Mouse (Mus musculus): ENCODE results near the gene Dbn1. TPM values are rescaled to one million over a fixed set of nuclear protein-coding genes. Genes with fewer than 3 reads are reported as not detected.
"Not testable (repeated sequence)": the region's sequence is repeated elsewhere in the genome, so short reads cannot be mapped to it uniquely, and the experiment has no call there.

Dbn1 gene
- polyA plus RNA-seq, 1 experiment from 2014 or later, result 104 TPM

GRCm38 (mm10) chr13:55444937-55445315, 43.0 kb downstream of the Dbn1 start, which contains the start of gene Grk6:
TSS of gene Grk6 (plus strand) at chr13:55445072.
- 0% methylated on average over 34 of the region's 35 CpGs for WGBS
- Histone ChIP-seq H3K4me1 (replicated peaks; ENCODE audit: insufficient read depth, low read length) (peaks cover 15% of the 10 kb centered on the region), H3K9ac (ENCODE audit: low read depth, low read length) (peak within 1 kb of the TSS; percentile 93), H3K4me3 (replicated peaks; ENCODE audit: low read depth, low read length) (peak within 1 kb of the TSS; percentile 75), H3K27ac (peak within 1 kb of the TSS; percentile 94), H3K27me3 (ENCODE audit: insufficient read depth, low read length) (no peaks in the 10 kb centered on the region), H3K9me3 (replicated peaks; ENCODE audit: low read length) (no peaks in the 10 kb centered on the region), H3K36me3 (ENCODE audit: insufficient read depth, low read length) (no peaks in the 10 kb centered on the region), H3K4me2 (ENCODE audit: low read length) (peak within 1 kb of the TSS; percentile 87)
- DNase-seq (ENCODE audit: low spot score), result peak; percentile 99
- TF ChIP-seq CTCF (IDR thresholded peaks at IDR 0.05; ENCODE audit: low read depth), result no peak
- ATAC-seq (replicated peaks; ENCODE audit: low FRiP score, low read depth), result peak; percentile 98

GRCm38 (mm10) chr13:55444286-55444936, 43.5 kb downstream of the Dbn1 start:
- TF ChIP-seq CTCF (IDR thresholded peaks at IDR 0.05; ENCODE audit: low read depth), result no peak
- peak; percentile 68 for ATAC-seq (replicated peaks; ENCODE audit: low FRiP score, low read depth)
- H3K27ac ChIP-seq, result peak overlapping the region; percentile 94
- no peaks in the 10 kb centered on the region for H3K27me3 ChIP-seq (ENCODE audit: insufficient read depth, low read length)
- DNase-seq (ENCODE audit: low spot score), result peak; percentile 91
- peaks cover 15% of the 10 kb centered on the region for H3K4me1 ChIP-seq (replicated peaks; ENCODE audit: insufficient read depth, low read length)
- H3K9ac ChIP-seq (ENCODE audit: low read depth, low read length), result peak overlapping the region; percentile 57; the same call in 1 of the 2 replicates
- H3K9me3 ChIP-seq (replicated peaks; ENCODE audit: low read length), result no peaks in the 10 kb centered on the region
- H3K4me3 ChIP-seq (replicated peaks; ENCODE audit: low read depth, low read length), result peak overlapping the region; percentile 75
- no peaks in the 10 kb centered on the region for H3K36me3 ChIP-seq (ENCODE audit: insufficient read depth, low read length)
- peak overlapping the region; percentile 69 for H3K4me2 ChIP-seq (ENCODE audit: low read length)
- under 1% methylated on average over 33 of the region's 33 CpGs for WGBS

DNA sequence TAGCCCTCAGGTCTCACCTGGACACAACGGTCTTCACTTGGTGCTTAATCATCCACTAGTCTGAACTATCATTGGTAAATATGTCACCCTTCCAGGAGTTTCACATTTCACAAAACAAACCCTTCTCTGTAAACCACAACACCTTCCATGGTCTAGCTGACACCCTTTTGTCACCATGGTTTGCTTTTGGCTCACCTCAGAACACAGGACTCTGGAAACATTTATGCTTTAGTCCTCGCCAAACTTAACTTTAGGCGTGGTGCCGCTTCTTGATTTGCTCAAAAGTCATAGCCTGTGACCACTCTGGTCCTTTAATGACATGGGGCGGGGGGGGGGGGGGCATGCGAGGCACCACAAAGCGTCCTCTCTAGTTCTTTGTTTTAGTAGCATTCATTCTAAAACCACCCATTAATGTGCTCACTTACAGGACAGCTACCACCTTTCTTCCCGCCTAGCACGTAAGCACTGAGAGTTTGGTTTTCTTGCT, 44.1 kb downstream of the Dbn1 start:
- no peaks in the 10 kb centered on the region for H3K27me3 ChIP-seq (ENCODE audit: insufficient read depth, low read length)
- H3K27ac ChIP-seq, result peak overlapping the region; percentile 94; the same call in 1 of the 2 replicates
- WGBS, result 25% methylated on average over 9 of the region's 9 CpGs
- no peak for TF ChIP-seq CTCF (IDR thresholded peaks at IDR 0.05; ENCODE audit: low read depth)
- H3K4me1 ChIP-seq (replicated peaks; ENCODE audit: insufficient read depth, low read length), result peaks cover 15% of the 10 kb centered on the region
- H3K36me3 ChIP-seq (ENCODE audit: insufficient read depth, low read length), result no peaks in the 10 kb centered on the region
- no peak for ATAC-seq (replicated peaks; ENCODE audit: low FRiP score, low read depth)
- H3K4me3 ChIP-seq (replicated peaks; ENCODE audit: low read depth, low read length), result peak overlapping the region; percentile 75
- H3K9ac ChIP-seq (ENCODE audit: low read depth, low read length), result peak overlapping the region; percentile 57; the same call in 1 of the 2 replicates
- DNase-seq (ENCODE audit: low spot score), result no peak
- H3K4me2 ChIP-seq (ENCODE audit: low read length), result peak overlapping the region; percentile 69
- H3K9me3 ChIP-seq (replicated peaks; ENCODE audit: low read length), result no peaks in the 10 kb centered on the region

- H3K9ac ChIP-seq (ENCODE audit: low read depth, low read length); H3K27ac ChIP-seq; H3K4me1 ChIP-seq (replicated peaks; ENCODE audit: insufficient read depth, low read length); DNase-seq (ENCODE audit: low spot score); ATAC-seq (replicated peaks; ENCODE audit: low FRiP score, low read depth); H3K9me3 ChIP-seq (replicated peaks; ENCODE audit: low read length); H3K36me3 ChIP-seq (ENCODE audit: insufficient read depth, low read length); H3K27me3 ChIP-seq (ENCODE audit: insufficient read depth, low read length); H3K4me3 ChIP-seq (replicated peaks; ENCODE audit: low read depth, low read length); H3K4me2 ChIP-seq (ENCODE audit: low read length): not testable (repeated sequence)
- WGBS, result 78% methylated on average over 14 of the region's 15 CpGs
Observed at GRCm38 (mm10) chr13:55437111-55437629, 50.7 kb downstream of the Dbn1 start.

DNA sequence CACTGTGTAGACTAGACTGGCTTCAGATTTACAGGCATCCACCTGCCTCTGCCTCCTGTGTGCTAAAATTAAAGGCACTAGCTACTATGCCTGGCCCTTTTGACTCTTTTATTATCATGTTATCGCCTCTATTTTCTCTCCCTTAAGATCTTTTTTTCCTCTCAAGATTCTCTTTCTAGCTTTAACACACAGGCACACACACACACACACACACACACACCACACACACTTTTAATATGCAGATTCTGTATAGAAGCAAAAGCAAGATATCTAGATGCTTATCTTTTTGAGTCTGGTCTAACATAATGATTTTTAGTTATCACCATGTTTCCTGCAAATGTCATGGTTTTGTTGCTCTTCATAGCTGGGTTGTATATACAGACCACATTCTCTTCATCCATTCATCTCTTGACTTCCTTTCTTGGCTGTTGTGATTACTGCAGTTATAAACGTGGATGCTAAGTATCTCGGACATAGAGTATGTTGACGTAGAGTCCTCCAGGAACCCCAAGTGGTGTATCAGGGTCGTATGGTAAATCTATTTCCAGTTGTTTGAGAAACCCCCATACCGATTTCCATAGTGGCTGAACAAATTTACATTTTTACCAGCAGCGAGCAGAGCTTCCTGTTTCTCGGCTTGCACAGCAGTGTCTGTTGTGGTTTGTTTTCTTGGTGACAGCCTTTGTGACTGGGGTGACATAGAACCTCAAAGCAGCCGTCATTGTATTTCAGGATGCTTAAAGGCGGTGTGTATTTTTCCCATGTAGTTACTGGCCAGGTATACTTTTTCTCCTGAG, 55.8 kb downstream of the Dbn1 start:
- Histone ChIP-seq H3K36me3 (ENCODE audit: insufficient read depth, low read length) (no peaks in the 10 kb centered on the region), H3K27ac (no peak overlapping the region), H3K9ac (ENCODE audit: low read depth, low read length) (no peak overlapping the region), H3K4me2 (ENCODE audit: low read length) (no peak overlapping the region), H3K9me3 (replicated peaks; ENCODE audit: low read length) (no peaks in the 10 kb centered on the region), H3K4me1 (replicated peaks; ENCODE audit: insufficient read depth, low read length) (no peaks in the 10 kb centered on the region), H3K27me3 (ENCODE audit: insufficient read depth, low read length) (no peaks in the 10 kb centered on the region), H3K4me3 (replicated peaks; ENCODE audit: low read depth, low read length) (no peak overlapping the region)
- ATAC-seq (replicated peaks; ENCODE audit: low FRiP score, low read depth), result no peak
- no peak for TF ChIP-seq CTCF (IDR thresholded peaks at IDR 0.05; ENCODE audit: low read depth)
- 69% methylated on average over 10 of the region's 10 CpGs for WGBS
- DNase-seq (ENCODE audit: low spot score), result no peak

- 77% methylated on average over 2 of the region's 2 CpGs for WGBS
- H3K27me3 ChIP-seq (ENCODE audit: insufficient read depth, low read length), result no peaks in the 10 kb centered on the region
Observed at GRCm38 (mm10) chr13:55430566-55430965, 57.3 kb downstream of the Dbn1 start.

More at GRCm38 (mm10) chr13:55430566-55430965, 57.3 kb downstream of the Dbn1 start:
- no peak overlapping the region for H3K27ac ChIP-seq
- H3K36me3 ChIP-seq (ENCODE audit: insufficient read depth, low read length), result no peaks in the 10 kb centered on the region
- no peak overlapping the region for H3K4me3 ChIP-seq (replicated peaks; ENCODE audit: low read depth, low read length)
- H3K4me1 ChIP-seq (replicated peaks; ENCODE audit: insufficient read depth, low read length), result no peaks in the 10 kb centered on the region
- no peak overlapping the region for H3K4me2 ChIP-seq (ENCODE audit: low read length)
- no peak overlapping the region for H3K9ac ChIP-seq (ENCODE audit: low read depth, low read length)
- no peaks in the 10 kb centered on the region for H3K9me3 ChIP-seq (replicated peaks; ENCODE audit: low read length)
- no peak for TF ChIP-seq CTCF (IDR thresholded peaks at IDR 0.05; ENCODE audit: low read depth)
- DNase-seq (ENCODE audit: low spot score), result no peak
- no peak for ATAC-seq (replicated peaks; ENCODE audit: low FRiP score, low read depth)

Data from kidney, postnatal 0 days (tissue).